Mouse (Mus musculus) heart, adult 2 months (tissue): ENCODE data around the gene Tlk2. TPM values are rescaled to one million over a fixed set of nuclear protein-coding genes. Genes with fewer than 3 reads are reported as not detected.

Experiments used
- DNase-seq, 2 experiments: peaks; one replicate each; pipeline ENCODE4 v3.0.0; 2021
- H3K27ac ChIP-seq: fragments of 200-600 bp; 2 replicates; pipeline ENCODE4 v1.8.1; 2022
- H3K27me3 ChIP-seq: fragments of 200-500 bp; 2 replicates; pipeline ENCODE4 v1.6.1; 2012; ENCODE audit warnings: mild to moderate bottlenecking, low read length, inconsistent platforms, mixed read lengths; ENCODE audit not compliant: control insufficient read depth, insufficient read depth
- H3K36me3 ChIP-seq: fragments of 200-500 bp; 2 replicates; pipeline ENCODE4 v1.6.1; 2012; ENCODE audit warnings: low read length, inconsistent platforms; ENCODE audit not compliant: control insufficient read depth, insufficient read depth
- H3K4me1 ChIP-seq: fragments of 200-500 bp; 2 replicates; pipeline ENCODE4 v1.6.1; 2011; ENCODE audit warnings: low read length; ENCODE audit not compliant: control insufficient read depth, insufficient read depth
- H3K4me3 ChIP-seq: fragments of 200-600 bp; 2 replicates; pipeline ENCODE4 v1.8.1; 2022
- H3K79me2 ChIP-seq: fragments of 200-500 bp; replicated peaks from 2 replicates; pipeline ENCODE4 v1.6.1; 2012; ENCODE audit warnings: mild to moderate bottlenecking, inconsistent platforms, low read length, moderate library complexity, mixed read lengths; ENCODE audit not compliant: control insufficient read depth, insufficient read depth
- H3K9ac ChIP-seq: fragments of 200-500 bp; 2 replicates; pipeline ENCODE4 v1.6.1; 2012; ENCODE audit warnings: low read depth, mild to moderate bottlenecking, control low read depth, inconsistent platforms, low read length, mixed read lengths
- CTCF ChIP-seq: fragments of 200-600 bp; IDR thresholded peaks from 2 replicates; pipeline ENCODE4 v1.8.1; 2022; ENCODE audit warnings: antibody characterized with exemption, mild to moderate bottlenecking, moderate library complexity
- EP300 ChIP-seq: fragments of 200-500 bp; IDR thresholded peaks from 2 replicates; pipeline ENCODE4 v1.6.1; 2011; ENCODE audit warnings: low read depth, low read length, control low read depth; ENCODE audit not compliant: insufficient read depth
- POLR2A ChIP-seq: fragments of 200-500 bp; IDR thresholded peaks from 2 replicates; pipeline ENCODE4 v1.6.1; 2011; ENCODE audit warnings: mild to moderate bottlenecking, low read depth, low read length, control low read depth; ENCODE audit not compliant: insufficient read depth
- WGBS: fragments of 180-500 bp; shearing (Covaris S2); methylation state at CpG from one replicate; pipeline ENCODE4 v1.1.7; 2018; 5-methylcytosine and 5-hydroxymethylcytosine counted together
- intact Hi-C: fragments of 180-260 bp; cut with DNase I; formaldehyde crosslinking; loops from one replicate; pipeline ENCODE4 v1.15.1; 2025
- polyA plus RNA-seq: library from polyadenylated mRNA; depleted of rRNA; stranded (reverse); fragments of >200 nt; gene quantifications from 2 replicates; pipeline ENCODE4 v1.2.3, GENCODE M21; 2012
- total RNA-seq, 2 experiments: library from RNA; stranded (reverse); gene quantifications; 2 replicates each; pipeline ENCODE4 v1.2.3; 2021

Gene Tlk2
- total and polyA plus RNA-seq, 3 experiments = 11.5 to 41.9 (median 35.9) TPM

GRCm38 (mm10) chr11:105285720-105286119, 107.1 kb downstream of the Tlk2 start:
- H3K27ac ChIP-seq = no peak overlapping the region
- H3K27me3 ChIP-seq = no peaks in the 10 kb centered on the region
- H3K4me3 ChIP-seq = no peak overlapping the region
- 62% methylated on average over 3 of the region's 3 CpGs for WGBS
- peaks cover 9% of the 10 kb centered on the region; the same call in 1 of the 2 replicates for H3K36me3 ChIP-seq
- no peaks in the 10 kb centered on the region for H3K79me2 ChIP-seq
- DNase-seq = no peak
- no peak overlapping the region for H3K9ac ChIP-seq
- TF ChIP-seq EP300 (no peak), POLR2A (no peak), CTCF (no peak)
- intact Hi-C loops = no loop called here
- H3K4me1 ChIP-seq = peaks cover 6% of the 10 kb centered on the region

GRCm38 (mm10) chr11:105289403-105289802, 110.8 kb downstream of the Tlk2 start:
- Histone ChIP-seq H3K4me3 (no peak overlapping the region), H3K27ac (no peak overlapping the region), H3K27me3 (0 out of 2 replicates have a peak, but pooled peaks cover 5% of the 10 kb centered on the region), H3K4me1 (peaks cover 7% of the 10 kb centered on the region), H3K79me2 (no peaks in the 10 kb centered on the region), H3K9ac (no peak overlapping the region), H3K36me3 (peaks cover 2% of the 10 kb centered on the region; the same call in 1 of the 2 replicates)
- DNase-seq = no peak
- WGBS = 49% methylated on average over 3 of the region's 3 CpGs
- no peak for TF ChIP-seq EP300
- no peak for TF ChIP-seq CTCF
- intact Hi-C loops = no loop called here

GRCm38 (mm10) chr11:105291681-105292123, 113.1 kb downstream of the Tlk2 start:
- Histone ChIP-seq H3K79me2 (no peaks in the 10 kb centered on the region), H3K4me3 (peak overlapping the region; percentile 48), H3K36me3 (no peaks in the 10 kb centered on the region), H3K27me3 (0 out of 2 replicates have a peak, but pooled peaks cover 5% of the 10 kb centered on the region), H3K27ac (peak overlapping the region; percentile 79), H3K9ac (peak overlapping the region; percentile 76), H3K4me1 (peaks cover 7% of the 10 kb centered on the region)
- peak; percentile 55 to 71 for DNase-seq
- WGBS = 15% methylated on average over 10 of the region's 10 CpGs
- no peak for TF ChIP-seq CTCF
- TF ChIP-seq POLR2A = no peak
- TF ChIP-seq EP300 = no peak
- intact Hi-C loops = no loop called here

- DNase-seq = peak; percentile 83 to 84
- H3K4me3 ChIP-seq = peak within 1 kb of the TSS; percentile 48
- TF ChIP-seq POLR2A = peak; percentile 68
- TF ChIP-seq EP300 = no peak
- peaks cover 7% of the 10 kb centered on the region for H3K4me1 ChIP-seq
- peak within 1 kb of the TSS; percentile 79 for H3K27ac ChIP-seq
- peak within 1 kb of the TSS; percentile 76 for H3K9ac ChIP-seq
- H3K27me3 ChIP-seq = 0 out of 2 replicates have a peak, but pooled peaks cover 5% of the 10 kb centered on the region
- intact Hi-C loops = no loop called here
- H3K36me3 ChIP-seq = no peaks in the 10 kb centered on the region
- no peaks in the 10 kb centered on the region for H3K79me2 ChIP-seq
- WGBS = 2% methylated on average over 66 of the region's 75 CpGs
Observed at GRCm38 (mm10) chr11:105292124-105293071, 113.8 kb downstream of the Tlk2 start, which contains the start of gene Mrc2. Mrc2 (plus strand) TSS chr11:105292643.

GRCm38 (mm10) chr11:105293101-105293581, 114.5 kb downstream of the Tlk2 start:
- peak overlapping the region; percentile 41; the same call in 1 of the 2 replicates for H3K9ac ChIP-seq
- H3K36me3 ChIP-seq = no peaks in the 10 kb centered on the region
- peak overlapping the region; percentile 43; the same call in 1 of the 2 replicates for H3K27ac ChIP-seq
- peak overlapping the region; percentile 39; the same call in 1 of the 2 replicates for H3K4me3 ChIP-seq
- 15% methylated on average over 26 of the region's 26 CpGs for WGBS
- intact Hi-C loops = no loop called here
- H3K27me3 ChIP-seq = 0 out of 2 replicates have a peak, but pooled peaks cover 5% of the 10 kb centered on the region
- H3K79me2 ChIP-seq = no peaks in the 10 kb centered on the region
- peak; percentile 68 to 73 for DNase-seq
- H3K4me1 ChIP-seq = peaks cover 7% of the 10 kb centered on the region
- TF ChIP-seq POLR2A (no peak), EP300 (no peak), CTCF (no peak)
